Mouse (Mus musculus) bone marrow, adult 2 months (tissue): ENCODE measurements around the gene Sept4.
A peak's percentile ranks its signal among the peaks of the same experiment; 100 is the strongest.

Experiments
- CTCF ChIP-seq: fragments of 200-500 bp; IDR thresholded peaks from 2 replicates; pipeline ENCODE4 v1.5.1; 2011; ENCODE audit warnings: low read length, control low read depth; ENCODE audit not compliant: control insufficient read depth, insufficient read depth
- POLR2A ChIP-seq: fragments of 200-500 bp; IDR thresholded peaks from 2 replicates; pipeline ENCODE4 v1.6.1; 2011; ENCODE audit warnings: low read depth, mild to moderate bottlenecking, control low read depth, low read length, borderline replicate concordance; ENCODE audit not compliant: control insufficient read depth

DNA sequence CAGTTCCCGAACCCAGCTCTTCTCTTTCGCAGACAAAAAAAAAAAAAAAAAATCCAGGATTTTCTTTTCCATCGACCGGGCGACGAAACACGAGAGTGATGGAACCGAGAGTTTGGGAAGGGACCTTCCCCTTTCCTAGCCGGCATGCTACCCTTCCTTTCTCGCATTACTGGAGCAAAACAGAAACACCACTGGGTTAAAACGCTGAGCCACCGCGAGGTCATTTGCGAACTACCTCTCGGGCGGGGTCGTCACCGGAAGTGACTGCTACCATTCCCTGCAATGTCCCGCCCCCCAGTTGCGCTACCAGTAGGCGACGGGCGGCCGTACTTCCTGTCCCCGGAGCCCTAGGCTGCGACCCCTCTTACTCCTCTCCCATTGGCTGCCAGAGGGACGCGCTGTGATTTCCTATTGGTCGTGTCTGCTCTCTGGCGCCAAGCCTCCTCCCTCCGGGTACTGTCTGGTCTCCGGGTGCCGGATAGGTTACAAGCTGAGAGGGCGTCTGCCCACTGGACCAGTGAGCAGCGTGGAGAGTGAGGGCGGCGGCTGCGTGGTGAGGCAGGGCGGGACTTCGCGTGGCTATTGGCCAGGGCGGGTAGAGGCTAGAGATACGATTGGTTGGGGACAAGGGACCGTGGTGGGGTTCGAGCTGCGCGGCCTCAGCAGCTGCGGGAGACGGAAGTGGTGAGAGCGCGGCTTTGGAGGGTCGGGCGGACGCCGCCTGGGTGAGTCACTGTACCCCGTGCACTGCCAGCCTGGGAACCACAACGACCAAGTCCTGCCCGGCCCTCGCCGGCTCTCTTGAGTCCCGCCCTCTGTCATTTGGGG is 23.0 kb downstream of the Sept4 start, which contains the start of gene Mtmr4:
- peak; percentile 91 for TF ChIP-seq POLR2A
- 0 out of 2 replicates have a peak, but pooled peaks have one; percentile 11 for TF ChIP-seq CTCF
